Mouse (Mus musculus) limb, embryonic 14.5 days (tissue): ENCODE measurements around the gene Cib1. TPM values are rescaled to one million over a fixed set of nuclear protein-coding genes. Genes with fewer than 3 reads are reported as not detected.

Experiments used
- ATAC-seq: fragments of 200-750 bp; cut with Nextera tagmentation; 2 replicates; pipeline ENCODE4 v1.8.0; 2017; ENCODE audit warnings: low read depth, moderate number of reproducible peaks, moderate TSS enrichment; ENCODE audit not compliant: low FRiP score
- DNase-seq: peaks from one replicate; pipeline ENCODE4 v3.0.0-alpha.2; 2015; ENCODE audit warnings: low spot score
- H3K27ac ChIP-seq: fragments of 300-500 bp; sonication (generic); replicated peaks from 2 replicates; pipeline ENCODE4 v1.5.1; 2014; ENCODE audit warnings: low read depth, mild to moderate bottlenecking, low read length, moderate library complexity, mixed read lengths
- H3K27me3 ChIP-seq: fragments of 300-500 bp; sonication (generic); 2 replicates; pipeline ENCODE4 v1.6.1; 2014; ENCODE audit warnings: low read length, mixed read lengths; ENCODE audit not compliant: control insufficient read depth, insufficient read depth
- H3K36me3 ChIP-seq: fragments of 300-500 bp; sonication (generic); 2 replicates; pipeline ENCODE4 v1.6.1; 2014; ENCODE audit warnings: mild to moderate bottlenecking, low read length, moderate library complexity, mixed read lengths; ENCODE audit not compliant: control insufficient read depth, insufficient read depth
- H3K4me1 ChIP-seq: fragments of 300-500 bp; sonication (generic); 2 replicates; pipeline ENCODE4 v1.6.1; 2014; ENCODE audit warnings: antibody characterized with exemption, low read length, mixed read lengths; ENCODE audit not compliant: control insufficient read depth, insufficient read depth
- H3K4me2 ChIP-seq: fragments of 300-500 bp; sonication (generic); replicated peaks from 2 replicates; pipeline ENCODE4 v1.6.1; 2014; ENCODE audit warnings: low read depth, mild to moderate bottlenecking, low read length, moderate library complexity; ENCODE audit not compliant: severe bottlenecking
- H3K4me3 ChIP-seq: fragments of 300-500 bp; sonication (generic); replicated peaks from 2 replicates; pipeline ENCODE4 v1.5.1; 2014; ENCODE audit warnings: low read length
- H3K9ac ChIP-seq: fragments of 300-500 bp; sonication (generic); 2 replicates; pipeline ENCODE4 v1.6.1; 2014; ENCODE audit warnings: mild to moderate bottlenecking, low read depth, low read length, moderate library complexity; ENCODE audit not compliant: severe bottlenecking
- H3K9me3 ChIP-seq: fragments of 300-500 bp; sonication (generic); 2 replicates; pipeline ENCODE4 v1.6.1; 2016; ENCODE audit warnings: low read length; ENCODE audit not compliant: control insufficient read depth
- POLR2A ChIP-seq: fragments of 200-500 bp; IDR thresholded peaks from 2 replicates; pipeline ENCODE4 v1.8.0; 2012; ENCODE audit warnings: inconsistent platforms, mild to moderate bottlenecking, moderate library complexity, borderline replicate concordance; ENCODE audit not compliant: insufficient read depth, insufficient read length; ENCODE audit errors: extremely low read depth
- WGBS: fragments of 180-500 bp; shearing (Covaris S2); extraction: QIAGEN DNeasy Blood & Tissue Kit; methylation state at CpG from one replicate; pipeline ENCODE4 v1.1.7; 2014; 5-methylcytosine and 5-hydroxymethylcytosine counted together
- polyA plus RNA-seq, 2 experiments: library from polyadenylated mRNA; depleted of rRNA in 1 of 2; stranded (reverse) in 1 of 2; unstranded in 1 of 2; fragments of >200 nt; fragmentation: Nextera tagmentation in 1 of 2; extraction: Ambion mirVana in 1 of 2; gene quantifications; 2 replicates each; pipeline versions ENCODE4 v1.2.1 to v1.2.3; 2012 to 2014

Gene Cib1
- polyA plus RNA-seq, 2 experiments: 37.8 to 66.1 TPM

GRCm38 (mm10) chr7:80198863-80199262, 33.8 kb downstream of the Cib1 start:
- TF ChIP-seq POLR2A: no peak
- ATAC-seq (0 out of 2 replicates have a peak, but pooled peaks have one; percentile 6), DNase-seq (no peak)
- 0% methylated on average over 11 of the region's 11 CpGs for WGBS
- Histone ChIP-seq H3K36me3 (peaks cover 9% of the 10 kb centered on the region; the same call in 1 of the 2 replicates), H3K4me3 (peak overlapping the region; percentile 80), H3K4me2 (peak overlapping the region; percentile 89), H3K4me1 (peaks cover 29% of the 10 kb centered on the region), H3K27ac (peak overlapping the region; percentile 92), H3K9me3 (no peaks in the 10 kb centered on the region), H3K9ac (peak overlapping the region; percentile 79), H3K27me3 (no peaks in the 10 kb centered on the region)

DNA sequence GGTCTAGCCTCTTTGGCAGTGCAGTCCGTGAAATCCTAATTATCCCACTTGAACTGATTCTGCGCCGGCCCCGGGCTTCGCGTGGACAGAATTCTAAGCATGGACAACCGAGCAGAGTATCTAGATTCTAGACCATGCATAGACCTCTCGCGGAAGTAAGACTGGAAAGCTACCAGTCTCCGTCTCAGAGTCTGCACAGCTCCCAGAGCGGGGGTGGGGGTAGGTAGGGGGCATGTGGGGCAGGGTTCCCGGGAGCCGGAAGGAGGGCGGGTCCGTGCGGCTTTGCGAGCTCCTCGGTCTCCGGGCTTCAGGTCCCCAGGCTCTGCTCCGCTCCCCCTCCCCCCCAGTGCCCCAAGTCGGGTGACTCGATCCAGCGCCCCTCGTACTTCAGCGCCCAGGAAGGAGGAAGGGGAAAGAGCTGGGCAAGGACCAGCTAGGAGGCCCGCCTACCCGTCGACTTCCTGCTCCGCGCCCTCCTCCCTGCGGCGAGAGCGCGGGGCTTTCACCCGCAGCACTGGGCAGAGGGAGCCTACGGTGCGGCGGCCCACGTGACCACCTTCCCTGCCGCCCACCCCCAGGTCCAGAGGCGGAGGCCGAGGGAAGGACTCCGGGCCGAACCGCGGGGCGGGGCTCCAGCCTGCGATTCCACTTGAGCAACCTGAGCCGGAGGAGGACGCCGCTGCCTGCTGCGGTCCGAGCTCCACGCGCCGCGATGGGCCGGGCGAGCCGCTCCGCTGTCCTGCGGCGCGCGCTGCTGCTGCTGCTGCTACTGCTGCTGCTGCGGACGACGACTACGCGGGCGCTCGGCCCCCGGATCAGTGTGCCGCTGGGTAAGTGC, 34.5 kb downstream of the Cib1 start:
- DNase-seq (peak; percentile 87), ATAC-seq (peak; percentile 94)
- H3K36me3 ChIP-seq: peaks cover 9% of the 10 kb centered on the region; the same call in 1 of the 2 replicates
- H3K4me2 ChIP-seq: peak overlapping the region; percentile 89
- H3K27me3 ChIP-seq: no peaks in the 10 kb centered on the region
- H3K27ac ChIP-seq: peak overlapping the region; percentile 92
- peak overlapping the region; percentile 80 for H3K4me3 ChIP-seq
- peaks cover 29% of the 10 kb centered on the region for H3K4me1 ChIP-seq
- no peaks in the 10 kb centered on the region for H3K9me3 ChIP-seq
- TF ChIP-seq POLR2A: 0 out of 2 replicates have a peak, but pooled peaks have one; percentile 55
- under 1% methylated on average over 57 of the region's 74 CpGs for WGBS
- H3K9ac ChIP-seq: peak overlapping the region; percentile 79

DNA sequence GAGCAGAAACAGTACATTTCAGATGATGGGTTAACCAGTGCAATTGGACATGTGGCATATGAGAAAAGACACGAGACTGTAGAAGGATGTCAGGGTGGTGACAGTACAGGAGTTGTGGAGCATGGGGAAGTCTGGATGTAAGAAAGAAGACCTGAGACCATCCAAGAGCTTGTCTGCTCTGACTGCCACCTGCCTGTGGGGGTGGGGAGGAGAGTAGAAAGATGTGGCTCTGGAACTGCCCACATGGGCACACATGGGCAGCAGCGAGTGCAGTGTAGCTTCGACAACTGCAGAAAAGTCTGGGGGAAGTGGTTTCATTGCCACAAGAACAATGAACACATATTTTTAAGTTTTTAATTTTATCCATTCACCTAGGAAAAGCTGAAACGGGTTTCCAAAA, 35.2 kb downstream of the Cib1 start:
- no peak for DNase-seq
- Histone ChIP-seq H3K27ac (peak overlapping the region; percentile 92), H3K9me3 (no peaks in the 10 kb centered on the region), H3K4me3 (peak overlapping the region; percentile 80), H3K9ac (peak overlapping the region; percentile 79; the same call in 1 of the 2 replicates), H3K4me2 (peak overlapping the region; percentile 89), H3K4me1 (peaks cover 36% of the 10 kb centered on the region), H3K27me3 (no peaks in the 10 kb centered on the region), H3K36me3 (peaks cover 6% of the 10 kb centered on the region; the same call in 1 of the 2 replicates)
- 19% methylated on average over 4 of the region's 4 CpGs for whole genome bisulfite sequencing
- no peak for ATAC-seq
- no peak for TF ChIP-seq POLR2A

GRCm38 (mm10) chr7:80195576-80196263, 36.9 kb downstream of the Cib1 start:
- no peaks in the 10 kb centered on the region for H3K9me3 ChIP-seq
- no peaks in the 10 kb centered on the region for H3K36me3 ChIP-seq
- DNase-seq: no peak

DNA sequence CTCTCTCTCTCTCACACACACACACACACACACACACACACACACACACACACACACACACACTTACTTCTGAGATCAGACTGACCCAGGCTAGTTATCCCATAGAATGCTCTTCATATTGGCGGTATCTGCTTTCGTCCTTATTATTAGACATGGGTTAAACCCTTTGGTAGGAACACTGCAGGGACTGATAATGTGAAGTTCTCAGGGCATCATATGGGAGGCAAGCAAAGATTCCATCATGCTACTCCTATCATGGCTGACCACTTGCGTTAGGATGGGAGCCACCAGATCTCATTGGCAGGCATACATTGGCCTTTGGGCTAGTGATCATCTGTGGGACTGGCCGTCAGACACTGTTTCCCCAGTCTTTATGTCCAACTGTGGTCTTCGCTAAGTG, 37.5 kb downstream of the Cib1 start:
- no peak overlapping the region for H3K4me2 ChIP-seq
- WGBS: 91% methylated on average over 5 of the region's 5 CpGs
- H3K9me3 ChIP-seq: no peaks in the 10 kb centered on the region
- no peak overlapping the region for H3K9ac ChIP-seq
- H3K36me3 ChIP-seq: no peaks in the 10 kb centered on the region
- ATAC-seq: no peak
- no peak overlapping the region for H3K27ac ChIP-seq
- no peaks in the 10 kb centered on the region for H3K27me3 ChIP-seq
- H3K4me3 ChIP-seq: no peak overlapping the region
- TF ChIP-seq POLR2A: no peak
- H3K4me1 ChIP-seq: peaks cover 39% of the 10 kb centered on the region
- DNase-seq: no peak

More at GRCm38 (mm10) chr7:80195576-80196263, 36.9 kb downstream of the Cib1 start:
- no peak overlapping the region for H3K9ac ChIP-seq
- no peak for ATAC-seq
- H3K4me3 ChIP-seq: no peak overlapping the region
- 91% methylated on average over 10 of the region's 11 CpGs for WGBS
- no peak overlapping the region for H3K4me2 ChIP-seq
- H3K4me1 ChIP-seq: peaks cover 45% of the 10 kb centered on the region
- TF ChIP-seq POLR2A: no peak
- no peaks in the 10 kb centered on the region for H3K27me3 ChIP-seq
- no peak overlapping the region for H3K27ac ChIP-seq
